In genomic region chr6:146662679-146663078, GRCm38 (mm10) we compare ENCODE assay signal across 8 mouse cellular contexts. TPM values are rescaled to one million over a fixed set of nuclear protein-coding genes. Genes with fewer than 3 reads are reported as not detected.
DNase-seq lines count a peak whose midpoint lies in the region; ATAC-seq and TF ChIP-seq lines count a peak whose summit lies in the region.

No protein-coding gene starts in this region.

- H3K4me3 ChIP-seq in forebrain, embryonic 12.5 days (replicated peaks): no peak overlapping the region
- H3K4me3 ChIP-seq in forebrain, embryonic 15.5 days: no peak overlapping the region
- H3K4me3 ChIP-seq in spleen, adult 2 months (ENCODE audit: extremely low read depth, insufficient read depth, insufficient read length): no peak overlapping the region
- H3K4me3 ChIP-seq in thymus, adult 2 months (ENCODE audit: control insufficient read depth, insufficient read depth, low read length): no peak overlapping the region

- H3K27ac ChIP-seq in forebrain, embryonic 12.5 days: no peak overlapping the region
- H3K27ac ChIP-seq in forebrain, embryonic 15.5 days (replicated peaks): no peak overlapping the region
- no peak overlapping the region for H3K27ac ChIP-seq in spleen, adult 2 months (ENCODE audit: insufficient read depth, low read length)
- H3K27ac ChIP-seq in thymus, adult 2 months (ENCODE audit: control insufficient read depth, insufficient read depth, low read length): no peak overlapping the region

- no peak overlapping the region for H3K4me2 ChIP-seq in forebrain, embryonic 12.5 days
- H3K4me2 ChIP-seq in forebrain, embryonic 15.5 days (replicated peaks): no peak overlapping the region

- no peaks in the 10 kb centered on the region for H3K27me3 ChIP-seq in forebrain, embryonic 12.5 days
- H3K27me3 ChIP-seq in forebrain, embryonic 15.5 days: no peaks in the 10 kb centered on the region
- no peaks in the 10 kb centered on the region for H3K27me3 ChIP-seq in spleen, adult 2 months (ENCODE audit: control insufficient read depth, insufficient read depth, low read length)
- H3K27me3 ChIP-seq in thymus, adult 2 months (ENCODE audit: control insufficient read depth, insufficient read depth, low read length): no peaks in the 10 kb centered on the region

- WGBS in forebrain, embryonic 12.5 days: 38% methylated on average over 5 of the region's 5 CpGs
- 31% methylated on average over 5 of the region's 5 CpGs for WGBS in forebrain, embryonic 15.5 days
- WGBS in spleen, adult 2 months: 25% methylated on average over 5 of the region's 5 CpGs
- 26% methylated on average over 5 of the region's 5 CpGs for WGBS in thymus, adult 2 months

- 0 out of 2 replicates have a peak, but pooled peaks have one; percentile 36 for ATAC-seq in forebrain, embryonic 12.5 days (ENCODE audit: low FRiP score)
- no peak for ATAC-seq in forebrain, embryonic 15.5 days (replicated peaks)
- peak; percentile 82 for ATAC-seq in granulocyte monocyte progenitor cell, adult 5-6 weeks (replicated peaks; ENCODE audit: poor library complexity, severe bottlenecking)

- no peaks in the 10 kb centered on the region for H3K9me3 ChIP-seq in forebrain, embryonic 12.5 days
- H3K9me3 ChIP-seq in forebrain, embryonic 15.5 days: no peaks in the 10 kb centered on the region

- H3K9ac ChIP-seq in forebrain, embryonic 12.5 days: no peak overlapping the region
- H3K9ac ChIP-seq in forebrain, embryonic 15.5 days (replicated peaks): no peak overlapping the region

- no peaks in the 10 kb centered on the region for H3K36me3 ChIP-seq in forebrain, embryonic 12.5 days (replicated peaks)
- H3K36me3 ChIP-seq in forebrain, embryonic 15.5 days: no peaks in the 10 kb centered on the region
- no peaks in the 10 kb centered on the region for H3K36me3 ChIP-seq in spleen, adult 2 months (ENCODE audit: control insufficient read depth, insufficient read depth, low read length)
- H3K36me3 ChIP-seq in thymus, adult 2 months (ENCODE audit: control insufficient read depth, insufficient read depth, low read length): no peaks in the 10 kb centered on the region

- DNase-seq in spleen, adult 2 months (ENCODE audit: low read depth in 1 of 2, low spot score in 2 of 2): peak in 1 of 2 experiments; percentile 36
- no peak for DNase-seq in spleen, adult 12 weeks (ENCODE audit: low spot score)
- peak; percentile 45 to 49 for DNase-seq in cerebellum, postnatal 10 days
- DNase-seq in lung, postnatal 14 days: peak; percentile 52
- peak; percentile 61 for DNase-seq in thymus, adult 2 months

- no peak for TF ChIP-seq POLR2A in spleen, adult 2 months (IDR thresholded peaks at IDR 0.05; ENCODE audit: low read depth, low read length)
- TF ChIP-seq POLR2A in thymus, adult 2 months (IDR thresholded peaks at IDR 0.05; ENCODE audit: control insufficient read depth, extremely low read depth, insufficient read depth, low read length, poor library complexity): no peak

- H3K4me1 ChIP-seq in forebrain, embryonic 12.5 days: no peaks in the 10 kb centered on the region
- no peaks in the 10 kb centered on the region for H3K4me1 ChIP-seq in forebrain, embryonic 15.5 days
- no peaks in the 10 kb centered on the region for H3K4me1 ChIP-seq in spleen, adult 2 months (ENCODE audit: control insufficient read depth, insufficient read depth, insufficient read length)
- H3K4me1 ChIP-seq in thymus, adult 2 months (replicated peaks; ENCODE audit: control insufficient read depth, insufficient read depth, low read length): no peaks in the 10 kb centered on the region

- peak; percentile 61; the same call in 1 of the 2 replicates for TF ChIP-seq CTCF in spleen, adult 2 months (IDR thresholded peaks at IDR 0.05; ENCODE audit: extremely low read depth, insufficient read depth, insufficient read length, insufficient replicate concordance)
- TF ChIP-seq CTCF in thymus, adult 2 months (IDR thresholded peaks at IDR 0.05; ENCODE audit: borderline replicate concordance, control insufficient read depth, extremely low read depth, insufficient read depth, low read length, poor library complexity): peak; percentile 22; the same call in 1 of the 2 replicates

RNA-seq across cellular contexts. Expression of gene Tm7sf3, which starts 20.1 kb away (rescaled TPM):
- polyA plus RNA-seq in forebrain, embryonic 12.5 days (2016; fragmentation: Nextera tagmentation; extraction: Ambion mirVana): 26.0 and 29.6 TPM in 2 replicates
- 31.9 and 32.7 TPM in 2 replicates for polyA plus RNA-seq in forebrain, embryonic 15.5 days (2015; fragmentation: Nextera tagmentation; extraction: Ambion mirVana)
- polyA plus RNA-seq in spleen, adult 2 months (2012; rRNA removed): 8.5 and 9.2 TPM in 2 replicates
- total RNA-seq in granulocyte monocyte progenitor cell, adult 5-6 weeks (2014; fragmentation: Nextera tagmentation): 73.5 and 89.1 TPM in 2 replicates
- 104 and 107 TPM in 2 replicates for total RNA-seq in granulocyte monocyte progenitor cell, adult 5-6 weeks (2017)
- 8.4 and 9.6 TPM in 2 replicates for polyA plus RNA-seq in thymus, adult 2 months (2012; rRNA removed)

RNA-seq across cellular contexts. Expression of gene Med21, which starts 20.3 kb away (rescaled TPM):
- polyA plus RNA-seq in forebrain, embryonic 12.5 days (2016; fragmentation: Nextera tagmentation; extraction: Ambion mirVana): 117 and 125 TPM in 2 replicates
- 107 and 114 TPM in 2 replicates for polyA plus RNA-seq in forebrain, embryonic 15.5 days (2015; fragmentation: Nextera tagmentation; extraction: Ambion mirVana)
- polyA plus RNA-seq in spleen, adult 2 months (2012; rRNA removed): 11.6 and 13.4 TPM in 2 replicates
- total RNA-seq in granulocyte monocyte progenitor cell, adult 5-6 weeks (2014; fragmentation: Nextera tagmentation): 214 and 275 TPM in 2 replicates
- 240 and 246 TPM in 2 replicates for total RNA-seq in granulocyte monocyte progenitor cell, adult 5-6 weeks (2017)
- polyA plus RNA-seq in thymus, adult 2 months (2012; rRNA removed): 35.4 and 38.8 TPM in 2 replicates
